Mouse (Mus musculus) stomach, postnatal 0 days (tissue): ENCODE measurements around the gene Nr2f2. TPM values are rescaled to one million over a fixed set of nuclear protein-coding genes. Genes with fewer than 3 reads are reported as not detected.

Source experiments
- ATAC-seq: fragments of 200-750 bp; cut with Nextera tagmentation; 2 replicates; pipeline ENCODE4 v1.8.0; 2017; ENCODE audit not compliant: low FRiP score, low TSS enrichment
- DNase-seq: peaks from one replicate; pipeline ENCODE4 v3.0.0-alpha.2; 2016; ENCODE audit warnings: low spot score
- H3K27ac ChIP-seq: fragments of 300-500 bp; sonication (generic); replicated peaks from 2 replicates; pipeline ENCODE4 v1.5.1; 2014; ENCODE audit warnings: mild to moderate bottlenecking, control low read depth
- H3K27me3 ChIP-seq: fragments of 300-500 bp; sonication (generic); 2 replicates; pipeline ENCODE4 v1.6.1; 2014; ENCODE audit warnings: low read length; ENCODE audit not compliant: control insufficient read depth, insufficient read depth
- H3K36me3 ChIP-seq: fragments of 300-500 bp; sonication (generic); 2 replicates; pipeline ENCODE4 v1.6.1; 2014; ENCODE audit warnings: low read length, mixed read lengths; ENCODE audit not compliant: control insufficient read depth, insufficient read depth
- H3K4me1 ChIP-seq: fragments of 300-500 bp; sonication (generic); replicated peaks from 2 replicates; pipeline ENCODE4 v1.6.1; 2014; ENCODE audit warnings: antibody characterized with exemption; ENCODE audit not compliant: control insufficient read depth, insufficient read depth
- H3K4me2 ChIP-seq: fragments of 300-500 bp; sonication (generic); replicated peaks from 2 replicates; pipeline ENCODE4 v1.6.1; 2014; ENCODE audit warnings: low read depth, mild to moderate bottlenecking, control low read depth, moderate library complexity
- H3K4me3 ChIP-seq: fragments of 300-500 bp; sonication (generic); 2 replicates; pipeline ENCODE4 v1.5.1; 2014; ENCODE audit warnings: low read depth, low read length, control low read depth
- H3K9ac ChIP-seq: fragments of 300-500 bp; sonication (generic); 2 replicates; pipeline ENCODE4 v1.6.1; 2014; ENCODE audit warnings: mild to moderate bottlenecking, low read length, control low read depth, mixed read lengths
- H3K9me3 ChIP-seq: fragments of 300-500 bp; sonication (generic); 2 replicates; pipeline ENCODE4 v1.6.1; 2016; ENCODE audit warnings: low read length; ENCODE audit not compliant: control insufficient read depth
- CTCF ChIP-seq: IDR thresholded peaks from 2 replicates; pipeline ENCODE4 v1.5.1; 2016; ENCODE audit warnings: antibody characterized with exemption, low read depth, mild to moderate bottlenecking, moderate library complexity
- EP300 ChIP-seq: optimal IDR thresholded peaks from 2 replicates; pipeline ENCODE3; 2016; ENCODE audit warnings: antibody characterized with exemption
- WGBS: fragments of 180-500 bp; shearing (Covaris S2); extraction: QIAGEN DNeasy Blood & Tissue Kit; methylation state at CpG from one replicate; pipeline ENCODE4 v1.1.7; 2014; 5-methylcytosine and 5-hydroxymethylcytosine counted together
- polyA plus RNA-seq: library from polyadenylated mRNA; unstranded; fragments of >200 nt; fragmentation: Nextera tagmentation; extraction: Ambion mirVana; gene quantifications from 2 replicates; pipeline ENCODE4 v1.2.1, GENCODE M21; 2015

The Nr2f2 gene
- polyA plus RNA-seq, 1 experiment from 2014 or later, result 53.9 TPM

DNA sequence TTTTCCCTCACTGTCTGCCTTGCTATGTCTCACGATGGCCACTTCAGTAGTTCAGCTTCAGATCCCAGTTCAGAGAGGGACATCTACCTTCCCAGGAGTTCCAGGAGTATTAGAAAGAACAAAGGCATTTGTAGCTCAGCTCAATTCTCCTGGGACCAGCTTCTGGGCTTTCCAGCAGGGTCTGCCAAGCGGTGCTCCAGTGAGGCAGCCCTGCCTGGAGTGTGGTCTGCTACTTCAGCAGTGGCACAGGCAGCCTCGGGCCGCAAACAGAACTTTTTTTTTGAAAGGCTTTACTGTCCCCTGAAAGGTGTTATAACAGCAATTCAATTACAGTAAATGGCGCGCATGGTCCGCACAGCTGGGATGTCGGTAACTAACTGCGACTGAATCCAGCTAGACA, 42.5 kb downstream of the Nr2f2 start:
- Histone ChIP-seq H3K4me2 (no peak overlapping the region), H3K27me3 (no peaks in the 10 kb centered on the region), H3K4me3 (no peak overlapping the region), H3K36me3 (no peaks in the 10 kb centered on the region), H3K9me3 (no peaks in the 10 kb centered on the region), H3K9ac (no peak overlapping the region), H3K27ac (no peak overlapping the region), H3K4me1 (no peaks in the 10 kb centered on the region)
- DNase-seq, result no peak
- no peak for ATAC-seq
- WGBS, result 56% methylated on average over 9 of the region's 9 CpGs
- no peak for TF ChIP-seq CTCF
- no peak for TF ChIP-seq EP300

DNA sequence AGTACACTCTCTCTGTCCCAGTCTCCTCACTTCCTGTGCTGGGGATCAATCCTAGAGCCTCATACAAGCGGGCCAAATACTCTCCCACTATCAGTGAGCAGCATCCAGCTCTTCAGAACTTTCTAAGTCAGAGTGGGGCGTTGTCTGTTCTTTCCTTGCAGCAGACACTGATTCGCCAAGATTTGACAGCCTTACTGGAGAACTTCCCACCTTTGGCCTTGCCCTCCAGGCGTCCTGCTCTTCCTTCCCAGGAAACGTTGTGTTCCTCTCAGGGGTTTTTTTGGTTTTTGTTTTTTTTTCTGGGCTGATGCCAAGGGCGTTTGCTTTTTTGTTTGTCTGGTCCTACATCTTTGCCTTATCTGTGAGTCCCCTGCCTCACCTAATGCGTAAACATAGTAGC, 60.8 kb downstream of the Nr2f2 start:
- DNase-seq, result no peak
- ATAC-seq, result no peak
- Histone ChIP-seq H3K4me1 (no peaks in the 10 kb centered on the region), H3K9ac (no peak overlapping the region), H3K27me3 (no peaks in the 10 kb centered on the region), H3K4me2 (no peak overlapping the region), H3K36me3 (no peaks in the 10 kb centered on the region), H3K9me3 (no peaks in the 10 kb centered on the region), H3K27ac (no peak overlapping the region), H3K4me3 (no peak overlapping the region)
- WGBS, result 50% methylated on average over 7 of the region's 7 CpGs
- TF ChIP-seq CTCF (no peak), EP300 (no peak)

DNA sequence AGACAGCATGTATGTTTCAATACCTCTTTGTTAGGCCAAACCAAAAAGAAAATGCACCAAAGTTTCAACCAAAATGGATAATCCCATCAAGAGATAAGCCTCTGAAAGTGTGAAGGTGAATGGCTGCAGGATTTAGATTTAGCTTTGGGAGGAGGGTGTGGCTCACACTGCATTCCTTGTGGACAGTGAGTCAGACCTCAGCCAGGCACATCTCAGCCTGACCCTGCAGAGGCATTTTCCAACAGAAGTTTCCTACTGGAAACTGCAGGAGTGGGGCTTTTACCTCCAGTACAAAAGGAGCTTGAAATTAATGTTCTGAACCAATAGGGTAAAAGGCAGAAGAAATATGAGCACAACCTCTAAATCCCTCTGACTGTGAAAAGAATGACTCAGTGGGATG, 62.1 kb downstream of the Nr2f2 start:
- ATAC-seq, result no peak
- Histone ChIP-seq H3K4me1 (no peaks in the 10 kb centered on the region), H3K9me3 (no peaks in the 10 kb centered on the region), H3K36me3 (no peaks in the 10 kb centered on the region), H3K27me3 (no peaks in the 10 kb centered on the region), H3K4me3 (no peak overlapping the region), H3K27ac (no peak overlapping the region), H3K9ac (no peak overlapping the region), H3K4me2 (no peak overlapping the region)
- TF ChIP-seq CTCF (no peak), EP300 (no peak)
- no peak for DNase-seq
